In genomic region chr2:80612286-80612685, GRCm38 (mm10) we compare ENCODE assay signal across 18 mouse cellular contexts. TPM values are rescaled to one million over a fixed set of nuclear protein-coding genes. Genes with fewer than 3 reads are reported as not detected.
DNase-seq lines count a peak whose midpoint lies in the region; ATAC-seq and TF ChIP-seq lines count a peak whose summit lies in the region.
"Had no signal": no experiment of that assay in that cellular context is flagged by ENCODE, and none has a peak within 500 bp of the region (broad histone marks: within the 10 kb centered on the region; RNA-seq: fewer than 3 reads in every experiment).

No protein-coding gene starts in this region.

- H3K9me3 ChIP-seq in hindbrain, postnatal 0 days (ENCODE audit: low read length), result no peaks in the 10 kb centered on the region
- H3K9me3 ChIP-seq in hindbrain, embryonic 14.5 days (ENCODE audit: control insufficient read depth, low read length), result no peaks in the 10 kb centered on the region
- H3K9me3 ChIP-seq: forebrain, embryonic 15.5 days; G1E; heart, embryonic 10.5 days; hindbrain, embryonic 13.5 days had no signal

- intact Hi-C loops in left cerebral cortex, postnatal 4 days (cut with DNase I), result no loop called here

- no peaks in the 10 kb centered on the region for H3K4me1 ChIP-seq in cerebellum, adult 2 months (ENCODE audit: control insufficient read depth, insufficient read depth, low read length)
- H3K4me1 ChIP-seq in hindbrain, postnatal 0 days (ENCODE audit: insufficient read depth, low read length), result no peaks in the 10 kb centered on the region
- no peaks in the 10 kb centered on the region for H3K4me1 ChIP-seq in hindbrain, embryonic 14.5 days (replicated peaks; ENCODE audit: control insufficient read depth, insufficient read depth, low read length)
- H3K4me1 ChIP-seq: embryonic facial prominence, embryonic 10.5 days; hindbrain, embryonic 13.5 days had no signal

- no peak for DNase-seq in cerebellum, adult 2 months
- DNase-seq in cerebellum, adult 9-11 months, result no peak
- peak; percentile 15 for DNase-seq in hindbrain, postnatal 0 days (ENCODE audit: low spot score)
- DNase-seq in hindbrain, embryonic 14.5 days (ENCODE audit: low spot score), result no peak
- peak; percentile 4 for DNase-seq in left cerebral cortex, postnatal 4 days
- DNase-seq in left cerebral cortex, adult 11 months (ENCODE audit: low spot score), result no peak
- DNase-seq in brain, embryonic 14.5 days (ENCODE audit: low read depth), result peak; percentile 75
- DNase-seq in urinary bladder, postnatal 25 days (ENCODE audit: low spot score), result no peak
- DNase-seq: B cell, adult 2 months; gastrocnemius, postnatal 36 days; heart, adult 18-20 months; heart, postnatal 10 days had no signal

- 26% methylated on average over 1 of the region's 1 CpGs for WGBS in cerebellum, adult 2 months
- 68% methylated on average over 1 of the region's 1 CpGs for WGBS in hindbrain, postnatal 0 days
- 75% methylated on average over 1 of the region's 1 CpGs for WGBS in hindbrain, embryonic 14.5 days

- no peak for TF ChIP-seq POLR2A in cerebellum, adult 2 months (IDR thresholded peaks at IDR 0.05; ENCODE audit: borderline replicate concordance, insufficient read depth, low read length)
- no peak for TF ChIP-seq POLR2A in brain, embryonic 14.5 days (IDR thresholded peaks at IDR 0.05; ENCODE audit: borderline replicate concordance, extremely low read depth, insufficient read depth, insufficient read length, poor library complexity, severe bottlenecking)

- peak overlapping the region; percentile 27; the same call in 1 of the 2 replicates for H3K27ac ChIP-seq in cerebellum, adult 2 months (ENCODE audit: insufficient read depth, low read length)
- H3K27ac ChIP-seq in hindbrain, postnatal 0 days, result no peak overlapping the region
- H3K27ac ChIP-seq in hindbrain, embryonic 14.5 days, result no peak overlapping the region
- H3K27ac ChIP-seq: embryonic facial prominence, embryonic 10.5 days; forebrain, embryonic 15.5 days; heart, embryonic 10.5 days; hindbrain, embryonic 13.5 days had no signal

- no peak overlapping the region for H3K4me2 ChIP-seq in hindbrain, postnatal 0 days (ENCODE audit: low read depth, low read length)
- H3K4me2 ChIP-seq in hindbrain, embryonic 14.5 days (replicated peaks), result no peak overlapping the region
- H3K4me2 ChIP-seq: forebrain, embryonic 15.5 days; hindbrain, embryonic 13.5 days had no signal

- H3K4me3 ChIP-seq in cerebellum, adult 2 months (replicated peaks; ENCODE audit: insufficient read depth, low read depth, low read length), result no peak overlapping the region
- H3K4me3 ChIP-seq in hindbrain, postnatal 0 days (ENCODE audit: low read length), result no peak overlapping the region
- H3K4me3 ChIP-seq in hindbrain, embryonic 14.5 days (replicated peaks; ENCODE audit: low read length), result no peak overlapping the region
- H3K4me3 ChIP-seq: embryonic facial prominence, embryonic 10.5 days; forebrain, embryonic 15.5 days; heart, embryonic 10.5 days; hindbrain, embryonic 13.5 days had no signal

- no peaks in the 10 kb centered on the region for H3K27me3 ChIP-seq in cerebellum, adult 2 months (ENCODE audit: control insufficient read depth, insufficient read depth, low read length)
- H3K27me3 ChIP-seq in hindbrain, postnatal 0 days (ENCODE audit: insufficient read depth, low read length), result no peaks in the 10 kb centered on the region
- H3K27me3 ChIP-seq in hindbrain, embryonic 14.5 days (ENCODE audit: control insufficient read depth, insufficient read depth, low read length), result no peaks in the 10 kb centered on the region
- H3K27me3 ChIP-seq: forebrain, embryonic 15.5 days had no signal

- no peak overlapping the region for H3K9ac ChIP-seq in hindbrain, postnatal 0 days (replicated peaks; ENCODE audit: low read length)
- no peak overlapping the region for H3K9ac ChIP-seq in hindbrain, embryonic 14.5 days
- H3K9ac ChIP-seq: forebrain, embryonic 15.5 days; hindbrain, embryonic 13.5 days had no signal

- H3K36me3 ChIP-seq in hindbrain, postnatal 0 days (ENCODE audit: insufficient read depth, low read length), result no peaks in the 10 kb centered on the region
- H3K36me3 ChIP-seq in hindbrain, embryonic 14.5 days (replicated peaks; ENCODE audit: control insufficient read depth, insufficient read depth), result no peaks in the 10 kb centered on the region
- H3K36me3 ChIP-seq: embryonic facial prominence, embryonic 10.5 days; forebrain, embryonic 15.5 days; G1E; heart, embryonic 10.5 days; hindbrain, embryonic 13.5 days had no signal

- no peak for TF ChIP-seq CTCF in cerebellum, adult 2 months (IDR thresholded peaks at IDR 0.05; ENCODE audit: borderline replicate concordance, insufficient read depth, low read depth, low read length)
- TF ChIP-seq CTCF in hindbrain, postnatal 0 days (IDR thresholded peaks at IDR 0.05; ENCODE audit: low read depth), result no peak
- TF ChIP-seq CTCF in brain, embryonic 14.5 days (IDR thresholded peaks at IDR 0.05; ENCODE audit: borderline replicate concordance, extremely low read depth, insufficient read depth, insufficient read length), result no peak

- ATAC-seq in hindbrain, postnatal 0 days, result no peak
- ATAC-seq in hindbrain, embryonic 14.5 days (ENCODE audit: low FRiP score), result no peak
- ATAC-seq: CD4-positive, CD25-positive, alpha-beta regulatory T cell, adult 4 months; forebrain, embryonic 15.5 days had no signal

RNA-seq across cellular contexts. Expression of gene Dusp19, which starts 4.6 kb away (rescaled TPM):
- polyA plus RNA-seq in cerebellum, adult 2 months (2012; rRNA removed), result 16.1 and 16.4 TPM in 2 replicates
- total RNA-seq in hindbrain, postnatal 0 days (2014; rRNA removed), result 14.7 and 17.5 TPM in 2 replicates
- 11.4 and 11.5 TPM in 2 replicates for polyA plus RNA-seq in hindbrain, postnatal 0 days (2015; fragmentation: Nextera tagmentation; extraction: Ambion mirVana)
- polyA plus RNA-seq in hindbrain, embryonic 14.5 days (2014; fragmentation: Nextera tagmentation; extraction: Ambion mirVana), result 20.0 and 20.1 TPM in 2 replicates
- total RNA-seq in left cerebral cortex, postnatal 4 days (2021), result 10 to 100 TPM; 19.0 to 23.7 TPM
- polyA plus RNA-seq in brain, embryonic 14.5 days (2012; rRNA removed), result 14.1 and 15.5 TPM in 2 replicates

RNA-seq across cellular contexts. Expression of gene Nup35, which starts 4.8 kb away (rescaled TPM):
- polyA plus RNA-seq in cerebellum, adult 2 months (2012; rRNA removed), result 27.1 and 29.9 TPM in 2 replicates
- 42.4 and 48.1 TPM in 2 replicates for total RNA-seq in hindbrain, postnatal 0 days (2014; rRNA removed)
- polyA plus RNA-seq in hindbrain, postnatal 0 days (2015; fragmentation: Nextera tagmentation; extraction: Ambion mirVana), result 30.4 and 32.4 TPM in 2 replicates
- polyA plus RNA-seq in hindbrain, embryonic 14.5 days (2014; fragmentation: Nextera tagmentation; extraction: Ambion mirVana), result 54.5 and 62.7 TPM in 2 replicates
- 10 to 100 TPM; 26.5 to 28.1 TPM for total RNA-seq in left cerebral cortex, postnatal 4 days (2021)
- 50.7 and 77.4 TPM in 2 replicates for polyA plus RNA-seq in brain, embryonic 14.5 days (2012; rRNA removed)

RNA-seq across cellular contexts. Expression of gene Nckap1, which starts 31.1 kb away (rescaled TPM):
- polyA plus RNA-seq in cerebellum, adult 2 months (2012; rRNA removed), result 173 and 177 TPM in 2 replicates
- total RNA-seq in hindbrain, postnatal 0 days (2014; rRNA removed), result 112 and 119 TPM in 2 replicates
- polyA plus RNA-seq in hindbrain, postnatal 0 days (2015; fragmentation: Nextera tagmentation; extraction: Ambion mirVana), result 80.2 and 81.9 TPM in 2 replicates
- polyA plus RNA-seq in hindbrain, embryonic 14.5 days (2014; fragmentation: Nextera tagmentation; extraction: Ambion mirVana), result 105 and 108 TPM in 2 replicates
- total RNA-seq in left cerebral cortex, postnatal 4 days (2021), result 100 to 1,000 TPM; 250 to 254 TPM
- polyA plus RNA-seq in brain, embryonic 14.5 days (2012; rRNA removed), result 102 and 119 TPM in 2 replicates

Comparison
In these comparisons a context has a peak if more than half of its experiments do, and no peak if none do; other contexts are left out.
1. DNase-seq: peak in hindbrain, postnatal 0 days (single experiment), left cerebral cortex, postnatal 4 days (single experiment) and brain, embryonic 14.5 days (single experiment); none in cerebellum, adult 2 months (0 of 2), cerebellum, adult 9-11 months (single experiment), hindbrain, embryonic 14.5 days (single experiment), left cerebral cortex, adult 11 months (single experiment) and urinary bladder, postnatal 25 days (single experiment).